In genomic region chr1:137571190-137571904, GRCm38 (mm10) we compare ENCODE assay signal across 11 mouse cellular contexts.
DNase-seq lines count a peak whose midpoint lies in the region; ATAC-seq and TF ChIP-seq lines count a peak whose summit lies in the region.
"Had no signal": no experiment of that assay in that cellular context is flagged by ENCODE, and none has a peak within 500 bp of the region (broad histone marks: within the 10 kb centered on the region; RNA-seq: fewer than 3 reads in every experiment).

No protein-coding gene starts in this region.

- H3K9ac ChIP-seq in lung, embryonic 16.5 days (ENCODE audit: low read length), result no peak overlapping the region
- H3K9ac ChIP-seq: hindbrain, embryonic 12.5 days; limb, embryonic 12.5 days had no signal

- H3K4me3 ChIP-seq in lung, embryonic 16.5 days (ENCODE audit: low read length), result no peak overlapping the region
- no peak overlapping the region for H3K4me3 ChIP-seq in lung, adult 2 months (replicated peaks; ENCODE audit: extremely low read depth, low read depth, low read length)
- H3K4me3 ChIP-seq: hindbrain, embryonic 12.5 days; limb, embryonic 12.5 days had no signal

- no peaks in the 10 kb centered on the region for H3K9me3 ChIP-seq in lung, embryonic 16.5 days (ENCODE audit: control insufficient read depth, low read length)
- H3K9me3 ChIP-seq: hindbrain, embryonic 12.5 days; limb, embryonic 12.5 days had no signal

- H3K36me3 ChIP-seq in lung, embryonic 16.5 days (ENCODE audit: control insufficient read depth, insufficient read depth, low read length), result no peaks in the 10 kb centered on the region
- H3K36me3 ChIP-seq: hindbrain, embryonic 12.5 days; limb, embryonic 12.5 days had no signal

- no peak overlapping the region for H3K4me2 ChIP-seq in lung, embryonic 16.5 days (ENCODE audit: low read depth, low read length)
- H3K4me2 ChIP-seq: hindbrain, embryonic 12.5 days; limb, embryonic 12.5 days had no signal

- peaks cover 6% of the 10 kb centered on the region; the same call in 1 of the 2 replicates for H3K4me1 ChIP-seq in lung, embryonic 16.5 days (replicated peaks; ENCODE audit: control insufficient read depth, insufficient read depth, low read length)
- no peaks in the 10 kb centered on the region for H3K4me1 ChIP-seq in lung, adult 2 months (ENCODE audit: control insufficient read depth, insufficient read depth, low read length)
- H3K4me1 ChIP-seq: hindbrain, embryonic 12.5 days had no signal

- TF ChIP-seq CTCF in lung, adult 2 months (IDR thresholded peaks at IDR 0.05; ENCODE audit: insufficient read depth, low read length), result no peak

- H3K27me3 ChIP-seq in lung, embryonic 16.5 days (ENCODE audit: control insufficient read depth, insufficient read depth, low read depth, low read length), result no peaks in the 10 kb centered on the region
- H3K27me3 ChIP-seq: hindbrain, embryonic 12.5 days; limb, embryonic 12.5 days had no signal

- peak; percentile 55 to 70 for DNase-seq in cerebellum, postnatal 14 days
- DNase-seq in cerebellum, adult 11-12 months, result no peak
- DNase-seq in lung, adult 2 months, result no peak
- peak; percentile 40 to 56 for DNase-seq in heart, postnatal 14 days
- peak; percentile 17 to 53 for DNase-seq in thymus, postnatal 36 days
- DNase-seq in left cerebral cortex, postnatal 36 days (ENCODE audit: low spot score in 2 of 2), result no peak
- DNase-seq: cerebellum, adult 11 months had no signal

- intact Hi-C loops in heart, postnatal 14 days (cut with DNase I), result no loop called here
- intact Hi-C loops in left cerebral cortex, postnatal 36 days (cut with DNase I), result no loop called here

- 52% methylated on average over 4 of the region's 4 CpGs for WGBS in lung, embryonic 16.5 days
- 54% methylated on average over 4 of the region's 4 CpGs for WGBS in lung, adult 2 months

- no peak; the same call in 1 of the 2 replicates for ATAC-seq in lung, embryonic 16.5 days (ENCODE audit: low read depth)
- ATAC-seq in erythroblast, adult 5-6 weeks (replicated peaks; ENCODE audit: low FRiP score, poor library complexity, severe bottlenecking), result no peak

- no peak for TF ChIP-seq POLR2A in lung, adult 2 months (IDR thresholded peaks at IDR 0.05; ENCODE audit: borderline replicate concordance, extremely low read depth, low read depth, low read length)

- H3K27ac ChIP-seq in lung, embryonic 16.5 days (ENCODE audit: low read length), result peak overlapping the region; percentile 87
- H3K27ac ChIP-seq: hindbrain, embryonic 12.5 days; limb, embryonic 12.5 days had no signal

Comparison
In these comparisons a context has a peak if more than half of its experiments do, and no peak if none do; other contexts are left out.
1. DNase-seq: peak in cerebellum, postnatal 14 days (2 of 2), heart, postnatal 14 days (2 of 2) and thymus, postnatal 36 days (2 of 2); none in cerebellum, adult 11-12 months (single experiment), lung, adult 2 months (single experiment) and left cerebral cortex, postnatal 36 days (0 of 2).